Mouse (Mus musculus): Measurements from ENCODE around the gene Fam81b.

DNA sequence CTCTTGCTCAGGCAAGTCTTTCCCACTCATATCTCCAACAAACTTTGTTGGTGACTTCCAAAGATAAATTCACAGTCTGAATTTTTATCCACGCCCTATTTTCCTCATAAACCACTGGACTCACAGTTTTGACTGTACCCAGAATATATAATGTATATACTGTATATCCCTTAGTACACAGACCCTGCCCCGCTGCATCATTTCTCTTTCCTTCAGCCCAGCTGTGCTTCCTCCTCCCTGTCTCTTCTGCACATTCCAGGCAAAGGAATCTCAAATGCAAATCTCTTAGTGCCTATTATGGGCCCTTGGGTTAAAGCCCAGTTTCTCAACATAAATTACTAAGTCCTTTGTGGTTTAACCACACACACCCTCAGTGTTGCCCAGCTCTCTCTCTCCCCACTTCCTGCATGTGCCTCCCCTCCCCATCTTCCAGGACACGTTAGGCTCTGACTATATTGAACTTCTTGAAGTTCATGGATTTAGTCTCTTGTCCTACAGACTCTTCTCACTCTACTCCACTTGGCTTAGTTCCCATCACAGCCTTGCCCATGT lies 107.5 kb downstream of the Fam81b start:
- TF ChIP-seq POLR2A (IDR thresholded peaks at IDR 0.05; ENCODE audit: borderline replicate concordance, extremely low read depth, insufficient read depth, insufficient read length, poor library complexity, severe bottlenecking) (no peak), CTCF (IDR thresholded peaks at IDR 0.05; ENCODE audit: borderline replicate concordance, extremely low read depth, insufficient read depth, insufficient read length) (no peak)
